Mouse (Mus musculus): Measurements from ENCODE around the gene Bub1b. TPM values are rescaled to one million over a fixed set of nuclear protein-coding genes. Genes with fewer than 3 reads are reported as not detected.

Bub1b gene
- polyA plus RNA-seq, 1 experiment: not detected

DNA sequence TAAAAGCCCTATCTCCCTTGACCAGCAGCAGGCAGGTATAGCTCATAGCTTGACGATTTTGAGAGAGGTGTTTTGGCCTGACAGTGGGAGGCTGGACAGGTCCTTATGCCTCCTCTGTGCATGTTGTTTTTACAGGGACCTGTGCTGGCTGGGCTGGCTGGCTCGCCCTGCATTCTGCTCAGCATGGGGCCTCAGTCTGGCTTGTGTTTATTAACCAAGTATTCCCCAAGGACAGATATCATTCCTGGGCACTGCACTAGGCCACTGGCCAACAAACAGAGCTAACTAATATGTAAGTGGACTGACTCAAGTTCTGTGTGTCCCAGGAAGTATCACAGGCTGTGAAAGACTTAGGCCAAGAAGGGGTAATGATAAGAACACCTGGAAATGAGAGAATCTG lies 71.8 kb downstream of the Bub1b start:
- 68% methylated on average over 2 of the region's 2 CpGs for WGBS
- H3K4me1 ChIP-seq (ENCODE audit: control insufficient read depth, insufficient read depth, low read length): peaks cover 18% of the 10 kb centered on the region
- H3K27ac ChIP-seq (ENCODE audit: insufficient read depth, low read depth, low read length): no peak overlapping the region

GRCm38 (mm10) chr2:118671728-118672127 lies 73.7 kb downstream of the Bub1b start:
- H3K4me3 ChIP-seq (ENCODE audit: insufficient read depth, low read depth, low read length): no peak overlapping the region
- TF ChIP-seq CTCF (IDR thresholded peaks at IDR 0.05; ENCODE audit: insufficient read depth, low read depth, low read length): no peak
- TF ChIP-seq POLR2A (IDR thresholded peaks at IDR 0.05; ENCODE audit: insufficient read depth, low read depth, low read length): no peak
- peaks cover 12% of the 10 kb centered on the region for H3K4me1 ChIP-seq (ENCODE audit: control insufficient read depth, insufficient read depth, low read length)
- H3K27ac ChIP-seq (ENCODE audit: insufficient read depth, low read depth, low read length): no peak overlapping the region
- WGBS: 90% methylated on average over 1 of the region's 1 CpGs

More for the DNA sequence above, 71.8 kb downstream of the Bub1b start:
- no peak overlapping the region for H3K4me3 ChIP-seq (ENCODE audit: insufficient read depth, low read depth, low read length)
- TF ChIP-seq CTCF (IDR thresholded peaks at IDR 0.05; ENCODE audit: insufficient read depth, low read depth, low read length) (no peak), POLR2A (IDR thresholded peaks at IDR 0.05; ENCODE audit: insufficient read depth, low read depth, low read length) (no peak)

- Histone ChIP-seq H3K27ac (ENCODE audit: insufficient read depth, low read depth, low read length) (no peak overlapping the region), H3K4me3 (ENCODE audit: insufficient read depth, low read depth, low read length) (no peak overlapping the region), H3K4me1 (ENCODE audit: control insufficient read depth, insufficient read depth, low read length) (peaks cover 25% of the 10 kb centered on the region)
- WGBS: 40% methylated on average over 15 of the region's 15 CpGs
- TF ChIP-seq POLR2A (IDR thresholded peaks at IDR 0.05; ENCODE audit: insufficient read depth, low read depth, low read length) (no peak), CTCF (IDR thresholded peaks at IDR 0.05; ENCODE audit: insufficient read depth, low read depth, low read length) (no peak)
Observed at GRCm38 (mm10) chr2:118673686-118674465, 75.9 kb downstream of the Bub1b start.

DNA sequence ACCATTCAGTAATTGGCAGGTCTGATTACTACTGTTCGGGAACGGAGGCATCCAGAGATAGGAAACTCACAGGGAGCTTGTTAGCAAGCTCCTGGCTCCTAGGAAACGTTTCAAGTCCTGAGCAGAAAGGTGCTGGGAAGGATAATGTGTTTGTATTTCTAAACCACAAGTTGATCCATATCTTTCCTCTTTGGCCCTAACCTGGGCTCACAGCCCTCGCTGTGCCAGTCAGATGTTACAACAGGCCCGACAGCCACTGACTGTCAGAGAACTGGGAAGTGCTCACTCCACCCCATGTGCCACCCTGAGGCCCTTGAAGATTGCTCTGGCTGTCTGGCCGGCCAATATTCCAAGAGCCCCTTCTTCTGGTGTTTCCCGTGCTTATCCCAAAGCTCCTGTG lies 76.5 kb downstream of the Bub1b start:
- Histone ChIP-seq H3K4me3 (ENCODE audit: insufficient read depth, low read depth, low read length) (no peak overlapping the region), H3K27ac (ENCODE audit: insufficient read depth, low read depth, low read length) (no peak overlapping the region), H3K4me1 (ENCODE audit: control insufficient read depth, insufficient read depth, low read length) (peaks cover 25% of the 10 kb centered on the region)
- TF ChIP-seq POLR2A (IDR thresholded peaks at IDR 0.05; ENCODE audit: insufficient read depth, low read depth, low read length): no peak
- no peak for TF ChIP-seq CTCF (IDR thresholded peaks at IDR 0.05; ENCODE audit: insufficient read depth, low read depth, low read length)
- 49% methylated on average over 7 of the region's 7 CpGs for WGBS

- Histone ChIP-seq H3K27ac (ENCODE audit: insufficient read depth, low read depth, low read length) (no peak overlapping the region), H3K4me1 (ENCODE audit: control insufficient read depth, insufficient read depth, low read length) (peaks cover 25% of the 10 kb centered on the region), H3K4me3 (ENCODE audit: insufficient read depth, low read depth, low read length) (peak overlapping the region; percentile 54)
- WGBS: 4% methylated on average over 89 of the region's 89 CpGs
- 0 out of 2 replicates have a peak, but pooled peaks have one; percentile 21 for TF ChIP-seq POLR2A (IDR thresholded peaks at IDR 0.05; ENCODE audit: insufficient read depth, low read depth, low read length)
- no peak for TF ChIP-seq CTCF (IDR thresholded peaks at IDR 0.05; ENCODE audit: insufficient read depth, low read depth, low read length)
Observed at GRCm38 (mm10) chr2:118676839-118677741, 79.1 kb downstream of the Bub1b start.

DNA sequence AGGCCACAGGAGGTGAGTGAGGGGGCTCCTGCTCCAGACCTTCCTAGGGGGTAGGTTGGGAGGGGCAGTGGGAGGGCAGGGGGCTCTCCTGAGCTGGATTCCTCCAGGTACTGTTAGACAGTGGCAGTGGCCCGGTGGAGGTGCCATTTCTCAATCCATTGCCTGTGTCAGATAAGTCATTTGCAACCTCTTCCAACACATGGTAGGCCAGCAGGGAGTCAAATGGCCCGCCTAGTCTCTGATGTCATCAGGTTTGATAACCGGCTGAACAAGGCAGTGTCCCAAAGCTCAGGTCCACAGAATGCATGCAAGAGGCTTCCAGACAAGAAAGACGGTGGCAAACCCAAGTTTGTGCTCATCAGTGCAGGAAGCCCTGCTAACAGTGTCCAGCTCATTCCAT lies 79.8 kb downstream of the Bub1b start:
- Histone ChIP-seq H3K27ac (ENCODE audit: insufficient read depth, low read depth, low read length) (no peak overlapping the region), H3K4me3 (ENCODE audit: insufficient read depth, low read depth, low read length) (peak overlapping the region; percentile 54; the same call in 1 of the 2 replicates), H3K4me1 (ENCODE audit: control insufficient read depth, insufficient read depth, low read length) (peaks cover 30% of the 10 kb centered on the region)
- no peak for TF ChIP-seq CTCF (IDR thresholded peaks at IDR 0.05; ENCODE audit: insufficient read depth, low read depth, low read length)
- no peak for TF ChIP-seq POLR2A (IDR thresholded peaks at IDR 0.05; ENCODE audit: insufficient read depth, low read depth, low read length)
- WGBS: 60% methylated on average over 4 of the region's 4 CpGs

DNA sequence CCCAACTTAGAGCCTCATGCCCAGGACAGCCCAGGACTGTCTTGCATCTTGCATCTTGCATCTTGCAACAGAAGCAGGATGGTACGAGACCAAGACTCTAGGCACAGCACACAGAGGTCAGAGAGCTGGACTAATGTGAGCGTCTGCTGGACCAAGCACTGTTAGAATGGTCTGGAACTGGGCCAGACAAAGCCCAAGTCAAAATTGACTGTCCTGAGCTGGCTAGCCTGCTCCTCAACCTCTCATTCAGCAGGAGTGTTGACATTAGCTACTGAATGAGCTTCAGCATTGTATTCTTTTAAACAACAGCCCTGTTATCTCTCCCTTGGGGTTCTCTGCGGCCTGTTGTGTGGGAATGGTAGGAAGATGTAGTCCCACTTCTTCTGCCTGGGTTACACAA lies 81.6 kb downstream of the Bub1b start:
- no peak overlapping the region for H3K4me3 ChIP-seq (ENCODE audit: insufficient read depth, low read depth, low read length)
- 91% methylated on average over 3 of the region's 3 CpGs for WGBS
- no peak overlapping the region for H3K27ac ChIP-seq (ENCODE audit: insufficient read depth, low read depth, low read length)
- H3K4me1 ChIP-seq (ENCODE audit: control insufficient read depth, insufficient read depth, low read length): peaks cover 28% of the 10 kb centered on the region
- no peak for TF ChIP-seq POLR2A (IDR thresholded peaks at IDR 0.05; ENCODE audit: insufficient read depth, low read depth, low read length)
- TF ChIP-seq CTCF (IDR thresholded peaks at IDR 0.05; ENCODE audit: insufficient read depth, low read depth, low read length): no peak

- H3K27ac ChIP-seq (ENCODE audit: insufficient read depth, low read depth, low read length): no peak overlapping the region
- 97% methylated on average over 6 of the region's 6 CpGs for WGBS
- TF ChIP-seq CTCF (IDR thresholded peaks at IDR 0.05; ENCODE audit: insufficient read depth, low read depth, low read length) (no peak), POLR2A (IDR thresholded peaks at IDR 0.05; ENCODE audit: insufficient read depth, low read depth, low read length) (no peak)
Observed at GRCm38 (mm10) chr2:118680926-118681325, 82.9 kb downstream of the Bub1b start.

More at GRCm38 (mm10) chr2:118680926-118681325, 82.9 kb downstream of the Bub1b start:
- H3K4me3 ChIP-seq (ENCODE audit: insufficient read depth, low read depth, low read length): no peak overlapping the region
- peaks cover 23% of the 10 kb centered on the region for H3K4me1 ChIP-seq (ENCODE audit: control insufficient read depth, insufficient read depth, low read length)

All from olfactory bulb, adult 2 months (tissue).